Mouse (Mus musculus): ENCODE data around the gene Kcnq4. TPM values are rescaled to one million over a fixed set of nuclear protein-coding genes. Genes with fewer than 3 reads are reported as not detected.

Kcnq4 gene
- polyA plus RNA-seq, 1 experiment from 2014 or later = 2.6 TPM

DNA sequence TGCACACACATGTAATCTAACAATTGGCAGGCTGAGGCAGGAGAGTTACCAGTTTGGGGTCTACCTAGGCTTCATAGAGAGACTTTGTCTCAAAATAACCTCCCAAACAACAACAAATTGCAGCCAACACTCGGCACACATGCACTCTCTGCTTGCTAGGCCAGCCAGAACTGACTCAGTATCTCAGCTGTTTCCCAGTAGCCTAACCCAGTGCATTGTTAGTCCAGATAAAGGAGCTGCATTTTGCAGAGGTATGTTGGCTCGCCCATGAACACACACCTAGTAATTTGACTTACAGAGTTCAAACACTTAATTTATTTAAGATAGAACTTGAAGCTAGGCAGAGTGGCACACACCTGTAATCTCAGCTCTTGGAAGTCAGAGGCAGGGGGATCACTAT lies 72.8 kb downstream of the Kcnq4 start:
- 67% methylated on average over 2 of the region's 2 CpGs for WGBS
- Histone ChIP-seq H3K27ac (ENCODE audit: low read depth, low read length) (no peak overlapping the region), H3K4me2 (ENCODE audit: low read depth, low read length, severe bottlenecking) (no peak overlapping the region), H3K27me3 (ENCODE audit: control insufficient read depth, insufficient read depth, low read length) (no peaks in the 10 kb centered on the region), H3K9me3 (ENCODE audit: control insufficient read depth, low read length) (no peaks in the 10 kb centered on the region), H3K4me1 (replicated peaks; ENCODE audit: control insufficient read depth, insufficient read depth, low read length) (no peaks in the 10 kb centered on the region), H3K36me3 (ENCODE audit: control insufficient read depth, insufficient read depth, low read length) (no peaks in the 10 kb centered on the region), H3K4me3 (ENCODE audit: low read depth, low read length) (no peak overlapping the region), H3K9ac (ENCODE audit: low read length) (no peak overlapping the region)
- ATAC-seq (replicated peaks; ENCODE audit: low FRiP score) (no peak), DNase-seq (ENCODE audit: low spot score) (no peak)

DNA sequence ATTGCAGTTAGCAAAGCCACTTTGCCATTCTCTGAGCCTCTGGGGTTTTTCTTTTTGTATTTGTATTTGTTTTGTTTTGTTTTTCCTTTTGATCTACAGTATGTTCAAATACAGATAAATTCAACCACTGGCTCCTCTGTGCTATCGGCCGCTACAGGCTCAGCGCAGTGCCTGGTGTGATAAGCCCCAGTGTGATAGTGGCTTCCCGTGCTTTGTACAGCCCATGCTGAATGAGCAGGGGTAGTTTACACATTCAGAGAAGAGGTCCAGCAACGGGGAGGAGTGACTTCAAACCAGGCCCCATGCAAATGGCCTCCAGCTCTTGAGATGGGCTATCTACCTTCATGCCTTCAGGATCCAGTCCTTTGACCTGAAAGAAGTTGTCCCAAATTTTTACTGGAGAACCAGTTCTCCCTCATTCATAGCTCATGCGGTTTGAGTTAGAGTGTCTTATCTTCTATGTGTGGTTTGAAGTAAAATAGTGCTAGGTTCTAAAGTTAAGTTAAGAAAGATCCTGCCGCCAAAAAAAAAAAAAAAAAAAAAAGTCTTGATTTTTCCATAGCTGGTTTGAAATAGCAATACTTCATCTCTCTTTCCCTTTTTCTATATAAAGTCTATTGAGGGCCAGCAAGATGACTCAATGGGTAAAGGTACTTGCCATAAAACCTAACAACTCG lies 73.5 kb downstream of the Kcnq4 start:
- no peak overlapping the region for H3K27ac ChIP-seq (ENCODE audit: low read depth, low read length)

GRCm38 (mm10) chr4:120673606-120674005 lies 74.8 kb downstream of the Kcnq4 start:
- no peaks in the 10 kb centered on the region for H3K4me1 ChIP-seq (replicated peaks; ENCODE audit: control insufficient read depth, insufficient read depth, low read length)
- no peak for ATAC-seq (replicated peaks; ENCODE audit: low FRiP score)
- H3K4me3 ChIP-seq (ENCODE audit: low read depth, low read length) = no peak overlapping the region
- DNase-seq (ENCODE audit: low spot score) = no peak
- WGBS = 87% methylated on average over 3 of the region's 3 CpGs
- no peaks in the 10 kb centered on the region for H3K36me3 ChIP-seq (ENCODE audit: control insufficient read depth, insufficient read depth, low read length)
- no peaks in the 10 kb centered on the region for H3K27me3 ChIP-seq (ENCODE audit: control insufficient read depth, insufficient read depth, low read length)
- H3K27ac ChIP-seq (ENCODE audit: low read depth, low read length) = no peak overlapping the region
- no peak overlapping the region for H3K9ac ChIP-seq (ENCODE audit: low read length)
- H3K9me3 ChIP-seq (ENCODE audit: control insufficient read depth, low read length) = no peaks in the 10 kb centered on the region
- H3K4me2 ChIP-seq (ENCODE audit: low read depth, low read length, severe bottlenecking) = no peak overlapping the region

More for the DNA sequence above, 73.5 kb downstream of the Kcnq4 start:
- Histone ChIP-seq H3K4me2 (ENCODE audit: low read depth, low read length, severe bottlenecking) (no peak overlapping the region), H3K4me3 (ENCODE audit: low read depth, low read length) (no peak overlapping the region), H3K9me3 (ENCODE audit: control insufficient read depth, low read length) (no peaks in the 10 kb centered on the region), H3K9ac (ENCODE audit: low read length) (no peak overlapping the region), H3K36me3 (ENCODE audit: control insufficient read depth, insufficient read depth, low read length) (no peaks in the 10 kb centered on the region), H3K27me3 (ENCODE audit: control insufficient read depth, insufficient read depth, low read length) (no peaks in the 10 kb centered on the region), H3K4me1 (replicated peaks; ENCODE audit: control insufficient read depth, insufficient read depth, low read length) (no peaks in the 10 kb centered on the region)
- DNase-seq (ENCODE audit: low spot score) (no peak), ATAC-seq (replicated peaks; ENCODE audit: low FRiP score) (no peak)
- WGBS = 81% methylated on average over 8 of the region's 8 CpGs

DNA sequence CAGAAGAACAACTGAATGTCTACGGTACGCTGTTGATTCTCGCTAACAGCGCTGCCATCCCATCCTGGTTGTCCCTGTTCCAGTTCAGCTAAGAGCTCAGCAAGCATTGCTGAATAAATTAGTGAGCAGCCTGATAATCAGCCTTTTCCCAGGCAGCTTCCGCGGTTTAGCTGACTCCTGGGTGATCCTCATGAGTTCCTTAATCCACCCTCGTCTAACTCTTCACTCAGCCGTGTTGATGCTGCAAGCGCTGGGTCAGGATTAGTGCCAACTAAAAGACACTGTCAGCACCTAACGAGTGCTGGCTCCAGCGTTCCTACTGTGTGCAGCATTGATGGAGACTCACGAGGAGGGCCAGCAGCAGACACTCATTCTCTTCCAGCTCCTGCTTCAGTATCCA lies 77.4 kb downstream of the Kcnq4 start:
- H3K4me1 ChIP-seq (replicated peaks; ENCODE audit: control insufficient read depth, insufficient read depth, low read length) = peaks cover 6% of the 10 kb centered on the region; the same call in 1 of the 2 replicates
- no peaks in the 10 kb centered on the region for H3K9me3 ChIP-seq (ENCODE audit: control insufficient read depth, low read length)
- no peaks in the 10 kb centered on the region for H3K36me3 ChIP-seq (ENCODE audit: control insufficient read depth, insufficient read depth, low read length)
- WGBS = 30% methylated on average over 12 of the region's 12 CpGs
- ATAC-seq (replicated peaks; ENCODE audit: low FRiP score) = no peak
- H3K27me3 ChIP-seq (ENCODE audit: control insufficient read depth, insufficient read depth, low read length) = peaks cover 14% of the 10 kb centered on the region
- no peak overlapping the region for H3K27ac ChIP-seq (ENCODE audit: low read depth, low read length)
- DNase-seq (ENCODE audit: low spot score) = no peak
- no peak overlapping the region for H3K4me2 ChIP-seq (ENCODE audit: low read depth, low read length, severe bottlenecking)
- no peak overlapping the region for H3K9ac ChIP-seq (ENCODE audit: low read length)
- H3K4me3 ChIP-seq (ENCODE audit: low read depth, low read length) = no peak overlapping the region

DNA sequence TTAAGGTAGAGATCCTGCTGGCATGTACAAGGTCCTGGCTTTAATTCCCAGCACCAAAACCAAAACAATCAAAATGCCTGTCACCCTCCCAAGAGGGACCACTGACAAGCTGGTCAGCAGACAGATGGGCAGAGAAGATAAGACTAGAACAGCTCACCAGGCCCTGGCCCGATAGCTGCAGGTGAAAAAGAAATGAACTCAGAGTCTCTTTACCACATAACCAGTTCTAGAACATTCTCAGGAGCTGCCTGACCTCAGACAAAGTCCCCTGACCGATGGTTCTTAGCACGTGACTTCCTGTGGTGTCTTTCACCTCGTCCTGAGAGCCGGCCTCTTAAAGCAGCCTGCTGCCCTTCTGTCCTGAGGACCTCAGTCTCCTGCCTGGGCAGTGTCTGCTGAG lies 78.8 kb downstream of the Kcnq4 start:
- no peak overlapping the region for H3K4me2 ChIP-seq (ENCODE audit: low read depth, low read length, severe bottlenecking)
- no peaks in the 10 kb centered on the region for H3K36me3 ChIP-seq (ENCODE audit: control insufficient read depth, insufficient read depth, low read length)
- H3K9me3 ChIP-seq (ENCODE audit: control insufficient read depth, low read length) = no peaks in the 10 kb centered on the region
- H3K4me1 ChIP-seq (replicated peaks; ENCODE audit: control insufficient read depth, insufficient read depth, low read length) = peaks cover 6% of the 10 kb centered on the region; the same call in 1 of the 2 replicates
- H3K4me3 ChIP-seq (ENCODE audit: low read depth, low read length) = no peak overlapping the region
- no peak for ATAC-seq (replicated peaks; ENCODE audit: low FRiP score)
- 69% methylated on average over 5 of the region's 5 CpGs for WGBS
- DNase-seq (ENCODE audit: low spot score) = no peak
- H3K27me3 ChIP-seq (ENCODE audit: control insufficient read depth, insufficient read depth, low read length) = peaks cover 14% of the 10 kb centered on the region
- H3K27ac ChIP-seq (ENCODE audit: low read depth, low read length) = no peak overlapping the region
- H3K9ac ChIP-seq (ENCODE audit: low read length) = no peak overlapping the region

DNA sequence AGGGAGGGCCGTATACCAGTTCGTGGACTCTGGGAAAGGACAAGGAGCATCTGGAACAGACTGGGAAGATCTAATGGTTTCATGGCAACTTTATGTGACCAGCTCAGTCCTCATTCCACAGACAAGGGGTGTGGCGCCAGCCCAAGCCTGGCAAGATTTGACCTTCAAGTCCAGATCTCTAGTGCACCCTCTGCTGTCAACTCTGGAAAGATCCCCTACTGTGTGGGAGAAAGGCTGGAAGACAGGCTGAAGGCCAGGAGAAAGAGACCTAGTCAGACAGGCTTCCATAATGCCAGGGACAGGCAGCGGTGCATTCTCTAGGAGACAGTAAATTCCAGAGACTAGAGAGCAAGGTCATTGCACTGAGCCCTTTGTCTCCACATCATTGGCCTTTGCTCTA lies 79.9 kb downstream of the Kcnq4 start:
- no peak for DNase-seq (ENCODE audit: low spot score)
- Histone ChIP-seq H3K4me1 (replicated peaks; ENCODE audit: control insufficient read depth, insufficient read depth, low read length) (peaks cover 6% of the 10 kb centered on the region; the same call in 1 of the 2 replicates), H3K4me2 (ENCODE audit: low read depth, low read length, severe bottlenecking) (no peak overlapping the region), H3K27me3 (ENCODE audit: control insufficient read depth, insufficient read depth, low read length) (peaks cover 14% of the 10 kb centered on the region), H3K27ac (ENCODE audit: low read depth, low read length) (no peak overlapping the region), H3K9ac (ENCODE audit: low read length) (no peak overlapping the region), H3K4me3 (ENCODE audit: low read depth, low read length) (no peak overlapping the region), H3K36me3 (ENCODE audit: control insufficient read depth, insufficient read depth, low read length) (no peaks in the 10 kb centered on the region), H3K9me3 (ENCODE audit: control insufficient read depth, low read length) (no peaks in the 10 kb centered on the region)
- ATAC-seq (replicated peaks; ENCODE audit: low FRiP score) = no peak
- 92% methylated on average over 4 of the region's 4 CpGs for WGBS

DNA sequence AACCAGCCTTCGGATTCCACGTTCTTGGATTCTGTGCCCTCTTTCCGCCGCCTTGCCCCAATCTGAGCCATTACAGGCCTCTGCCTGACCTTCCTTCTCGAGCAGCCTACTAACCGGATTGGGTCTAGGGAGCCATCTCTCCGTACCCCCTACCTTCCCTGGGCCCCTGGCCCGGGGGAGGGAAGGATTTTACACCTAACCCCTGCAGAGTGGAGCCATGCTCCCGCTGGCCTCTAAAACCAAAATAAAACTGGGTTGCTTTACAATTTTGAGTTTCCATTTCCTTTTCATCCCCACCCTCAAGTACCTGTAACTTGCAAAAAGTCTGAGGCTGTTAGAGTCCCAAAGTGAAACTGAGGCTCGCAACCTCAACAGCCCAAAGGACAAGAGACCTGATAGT lies 80.9 kb downstream of the Kcnq4 start:
- peaks cover 14% of the 10 kb centered on the region for H3K27me3 ChIP-seq (ENCODE audit: control insufficient read depth, insufficient read depth, low read length)
- H3K9me3 ChIP-seq (ENCODE audit: control insufficient read depth, low read length) = no peaks in the 10 kb centered on the region
- DNase-seq (ENCODE audit: low spot score) = no peak
- ATAC-seq (replicated peaks; ENCODE audit: low FRiP score) = no peak
- H3K4me3 ChIP-seq (ENCODE audit: low read depth, low read length) = peak overlapping the region; percentile 61
- peak overlapping the region; percentile 55; the same call in 1 of the 2 replicates for H3K9ac ChIP-seq (ENCODE audit: low read length)
- no peaks in the 10 kb centered on the region for H3K36me3 ChIP-seq (ENCODE audit: control insufficient read depth, insufficient read depth, low read length)
- no peak overlapping the region for H3K27ac ChIP-seq (ENCODE audit: low read depth, low read length)
- peak overlapping the region; percentile 100 for H3K4me2 ChIP-seq (ENCODE audit: low read depth, low read length, severe bottlenecking)
- H3K4me1 ChIP-seq (replicated peaks; ENCODE audit: control insufficient read depth, insufficient read depth, low read length) = peaks cover 6% of the 10 kb centered on the region; the same call in 1 of the 2 replicates
- 12% methylated on average over 10 of the region's 10 CpGs for WGBS

GRCm38 (mm10) chr4:120667045-120667501 lies 81.3 kb downstream of the Kcnq4 start:
- no peak overlapping the region for H3K27ac ChIP-seq (ENCODE audit: low read depth, low read length)
- peak overlapping the region; percentile 55 for H3K9ac ChIP-seq (ENCODE audit: low read length)
- H3K4me2 ChIP-seq (ENCODE audit: low read depth, low read length, severe bottlenecking) = peak overlapping the region; percentile 100
- H3K9me3 ChIP-seq (ENCODE audit: control insufficient read depth, low read length) = no peaks in the 10 kb centered on the region
- peaks cover 14% of the 10 kb centered on the region for H3K27me3 ChIP-seq (ENCODE audit: control insufficient read depth, insufficient read depth, low read length)
- ATAC-seq (replicated peaks; ENCODE audit: low FRiP score) (peak; percentile 62), DNase-seq (ENCODE audit: low spot score) (peak; percentile 76)
- under 1% methylated on average over 49 of the region's 50 CpGs for WGBS
- H3K36me3 ChIP-seq (ENCODE audit: control insufficient read depth, insufficient read depth, low read length) = no peaks in the 10 kb centered on the region
- H3K4me1 ChIP-seq (replicated peaks; ENCODE audit: control insufficient read depth, insufficient read depth, low read length) = peaks cover 6% of the 10 kb centered on the region; the same call in 1 of the 2 replicates
- peak overlapping the region; percentile 61 for H3K4me3 ChIP-seq (ENCODE audit: low read depth, low read length)

Measured in forebrain, embryonic 11.5 days (tissue).